Mouse (Mus musculus): ENCODE results near the gene Arid2.

GRCm38 (mm10) chr15:96293444-96293843 is 6.1 kb downstream of the Arid2 start:
- TF ChIP-seq POLR2A (IDR thresholded peaks at IDR 0.05; ENCODE audit: low read depth, low read length) (no peak), CTCF (IDR thresholded peaks at IDR 0.05; ENCODE audit: borderline replicate concordance, insufficient read depth, low read length) (no peak)
